Mouse (Mus musculus): Measurements from ENCODE around the gene Epb41l5. TPM values are rescaled to one million over a fixed set of nuclear protein-coding genes. Genes with fewer than 3 reads are reported as not detected.
A peak's percentile ranks its signal among the peaks of the same experiment; 100 is the strongest.

The Epb41l5 gene
- total and polyA plus RNA-seq, 3 experiments = 2.1 to 5.8 (median 3.8) TPM

DNA sequence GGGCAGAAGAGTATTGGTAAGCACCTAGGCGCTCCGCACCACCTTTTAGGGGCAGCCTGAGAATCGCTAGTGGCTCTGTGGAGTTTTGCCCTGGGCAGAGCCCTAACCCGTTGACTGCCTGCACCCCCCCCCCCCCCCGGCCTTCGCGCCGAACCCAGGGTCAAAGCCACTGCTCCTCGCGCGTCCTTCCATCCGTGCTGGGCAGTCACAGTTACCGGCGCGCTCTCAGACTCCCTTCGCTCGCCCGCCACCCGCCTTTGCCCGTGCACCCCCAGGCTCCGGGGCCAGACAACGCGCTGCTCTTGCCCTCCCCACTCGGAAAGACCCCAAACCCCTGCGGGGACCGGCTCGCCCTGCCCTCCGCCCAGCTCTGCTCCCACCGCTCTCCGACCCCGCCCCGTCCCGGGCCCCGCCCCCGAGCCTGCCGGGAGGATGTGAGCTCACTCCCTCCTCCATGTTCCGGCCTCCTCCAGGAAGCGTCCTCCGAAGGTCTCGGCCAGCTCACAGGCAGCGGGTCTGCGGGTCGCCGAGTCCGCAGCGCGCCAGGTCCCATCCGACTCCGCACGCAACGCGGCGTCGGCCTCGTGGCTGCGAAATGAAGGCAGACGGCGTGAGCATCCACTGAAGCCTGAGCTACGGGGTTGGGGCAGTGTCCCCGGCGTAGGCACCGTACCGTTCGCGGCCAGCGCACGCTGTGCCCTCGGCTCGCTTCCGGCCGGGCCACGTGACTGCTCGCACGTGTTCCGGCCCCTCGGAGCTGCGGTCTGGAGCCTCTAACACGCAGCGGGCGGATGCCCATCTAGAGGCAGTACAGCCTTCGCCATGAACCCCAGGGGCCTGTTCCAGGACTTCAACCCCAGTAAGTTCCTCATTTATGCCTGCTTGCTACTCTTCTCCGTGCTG lies 122.9 kb downstream of the Epb41l5 start, which contains the start of gene Tmem185b:
Gene Tmem185b (plus strand): TSS at position 472 of the 903 bp plus-strand sequence.
- 1% methylated on average over 82 of the region's 82 CpGs for WGBS
- peak; percentile 94 to 96 for DNase-seq
- no peak for TF ChIP-seq EP300 (IDR thresholded peaks at IDR 0.05; ENCODE audit: insufficient read depth, low read depth, low read length)
- peak; percentile 87 for TF ChIP-seq POLR2A (IDR thresholded peaks at IDR 0.05; ENCODE audit: insufficient read depth, low read depth, low read length)
- H3K27me3 ChIP-seq (ENCODE audit: control insufficient read depth, insufficient read depth, low read length) = no peaks in the 10 kb centered on the region
- H3K4me1 ChIP-seq (ENCODE audit: control insufficient read depth, insufficient read depth, low read length) = peaks cover 2% of the 10 kb centered on the region; the same call in 1 of the 2 replicates
- H3K79me2 ChIP-seq (replicated peaks; ENCODE audit: control insufficient read depth, insufficient read depth, low read length) = 0 out of 2 replicates have a peak, but pooled peaks cover 2% of the 10 kb centered on the region
- peak within 1 kb of the TSS; percentile 95 for H3K9ac ChIP-seq (ENCODE audit: low read depth, low read length)
- no peaks in the 10 kb centered on the region for H3K36me3 ChIP-seq (ENCODE audit: control insufficient read depth, insufficient read depth, low read length)
- H3K4me3 ChIP-seq = peak within 1 kb of the TSS; percentile 88
- H3K27ac ChIP-seq = peak within 1 kb of the TSS; percentile 98
- intact Hi-C loops (cut with DNase I) = loop anchor here (2.0 to 5.0 kb wide), 2 partner anchors 19 to 34 kb away; no protein-coding TSS in a partner anchor

DNA sequence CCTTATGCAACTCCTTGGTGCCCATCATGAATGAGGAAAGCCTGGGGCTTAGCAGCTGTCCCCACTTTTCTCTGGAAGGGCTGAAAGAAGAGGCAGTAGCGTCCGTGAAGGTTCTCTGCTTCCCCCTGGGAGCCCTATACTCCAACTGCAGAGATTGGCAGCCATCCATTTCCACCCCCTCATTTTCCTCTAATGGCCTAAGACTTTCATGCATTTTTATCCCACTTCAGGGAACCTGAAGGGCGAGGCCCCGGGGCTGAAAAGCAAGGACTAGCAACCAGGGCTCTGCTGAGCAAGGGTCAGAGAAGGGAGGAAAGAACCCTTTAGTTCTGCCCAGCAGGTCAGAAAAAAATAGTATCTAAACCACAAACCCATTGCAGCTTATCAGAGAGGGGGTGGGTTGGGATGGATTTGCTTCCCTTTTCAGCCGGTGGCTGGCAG lies 123.8 kb downstream of the Epb41l5 start:
- no peak overlapping the region for H3K9ac ChIP-seq (ENCODE audit: low read depth, low read length)
- peaks cover 2% of the 10 kb centered on the region; the same call in 1 of the 2 replicates for H3K4me1 ChIP-seq (ENCODE audit: control insufficient read depth, insufficient read depth, low read length)
- H3K79me2 ChIP-seq (replicated peaks; ENCODE audit: control insufficient read depth, insufficient read depth, low read length) = 0 out of 2 replicates have a peak, but pooled peaks cover 2% of the 10 kb centered on the region
- intact Hi-C loops (cut with DNase I) = loop anchor here (2.0 to 5.0 kb wide), 2 partner anchors 18 to 33 kb away; no protein-coding TSS in a partner anchor
- peak overlapping the region; percentile 88; the same call in 1 of the 2 replicates for H3K4me3 ChIP-seq
- no peaks in the 10 kb centered on the region for H3K36me3 ChIP-seq (ENCODE audit: control insufficient read depth, insufficient read depth, low read length)
- no peak overlapping the region; the same call in 1 of the 2 replicates for H3K27ac ChIP-seq
- TF ChIP-seq CTCF (IDR thresholded peaks at IDR 0.05) (peak; percentile 42), POLR2A (IDR thresholded peaks at IDR 0.05; ENCODE audit: insufficient read depth, low read depth, low read length) (no peak)
- no peaks in the 10 kb centered on the region for H3K27me3 ChIP-seq (ENCODE audit: control insufficient read depth, insufficient read depth, low read length)
- 9% methylated on average over 5 of the region's 5 CpGs for WGBS
- DNase-seq = no peak

DNA sequence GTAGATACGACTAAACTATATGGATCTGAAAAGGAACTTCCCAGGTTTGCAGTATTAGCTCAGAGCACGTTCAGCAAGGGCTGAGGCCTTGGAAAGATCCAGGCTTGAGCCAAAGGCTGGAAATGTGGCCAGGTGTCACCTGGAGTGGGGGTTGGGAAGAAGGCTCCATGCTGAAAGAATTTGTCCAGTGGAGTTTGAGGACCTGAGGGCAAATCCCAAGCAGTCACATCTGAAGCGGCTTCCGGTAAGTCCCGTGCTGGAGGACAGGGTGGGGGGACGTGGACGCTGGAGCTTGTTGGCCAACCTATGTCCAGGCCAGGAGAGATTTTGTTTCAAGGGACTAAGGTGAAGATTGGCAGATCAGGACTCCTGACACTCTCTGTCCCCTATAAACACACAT lies 125.0 kb downstream of the Epb41l5 start:
- 97% methylated on average over 7 of the region's 7 CpGs for WGBS
- TF ChIP-seq POLR2A (IDR thresholded peaks at IDR 0.05; ENCODE audit: insufficient read depth, low read depth, low read length) = no peak
- TF ChIP-seq EP300 (IDR thresholded peaks at IDR 0.05; ENCODE audit: insufficient read depth, low read depth, low read length) = no peak
- TF ChIP-seq CTCF (IDR thresholded peaks at IDR 0.05) = no peak
- peaks cover 2% of the 10 kb centered on the region; the same call in 1 of the 2 replicates for H3K4me1 ChIP-seq (ENCODE audit: control insufficient read depth, insufficient read depth, low read length)
- no peak for DNase-seq
- H3K27ac ChIP-seq = no peak overlapping the region
- H3K4me3 ChIP-seq = no peak overlapping the region
- H3K36me3 ChIP-seq (ENCODE audit: control insufficient read depth, insufficient read depth, low read length) = no peaks in the 10 kb centered on the region
- no peaks in the 10 kb centered on the region for H3K27me3 ChIP-seq (ENCODE audit: control insufficient read depth, insufficient read depth, low read length)
- H3K79me2 ChIP-seq (replicated peaks; ENCODE audit: control insufficient read depth, insufficient read depth, low read length) = 0 out of 2 replicates have a peak, but pooled peaks cover 2% of the 10 kb centered on the region
- intact Hi-C loops (cut with DNase I) = loop anchor here (2.0 kb wide), 1 partner anchor 17 kb away; no protein-coding TSS in a partner anchor
- H3K9ac ChIP-seq (ENCODE audit: low read depth, low read length) = no peak overlapping the region

DNA sequence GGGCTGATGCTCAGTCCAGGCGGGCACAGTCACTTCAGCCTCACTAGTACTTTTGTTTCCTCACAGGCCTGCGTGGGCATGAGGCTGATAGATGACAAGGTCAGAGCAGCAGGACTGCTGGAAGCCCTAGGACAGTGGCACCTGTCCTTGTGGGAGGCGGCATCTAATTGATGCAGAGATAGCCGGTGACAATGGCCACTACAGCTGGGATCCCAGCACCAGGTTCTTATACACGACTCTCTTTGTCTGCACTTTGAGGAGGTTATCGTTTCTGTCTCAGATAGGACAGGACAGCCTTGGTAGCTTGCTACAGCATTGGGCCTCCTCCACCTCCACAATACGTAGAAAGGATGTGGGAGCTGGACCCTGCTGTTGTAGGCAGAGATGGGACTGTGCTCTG lies 125.4 kb downstream of the Epb41l5 start:
- 82% methylated on average over 7 of the region's 7 CpGs for WGBS
- Histone ChIP-seq H3K9ac (ENCODE audit: low read depth, low read length) (no peak overlapping the region), H3K4me1 (ENCODE audit: control insufficient read depth, insufficient read depth, low read length) (peaks cover 2% of the 10 kb centered on the region; the same call in 1 of the 2 replicates), H3K36me3 (ENCODE audit: control insufficient read depth, insufficient read depth, low read length) (no peaks in the 10 kb centered on the region), H3K27me3 (ENCODE audit: control insufficient read depth, insufficient read depth, low read length) (no peaks in the 10 kb centered on the region), H3K4me3 (no peak overlapping the region), H3K27ac (no peak overlapping the region), H3K79me2 (replicated peaks; ENCODE audit: control insufficient read depth, insufficient read depth, low read length) (0 out of 2 replicates have a peak, but pooled peaks cover 2% of the 10 kb centered on the region)
- intact Hi-C loops (cut with DNase I) = no loop called here
- no peak for DNase-seq
- no peak for TF ChIP-seq CTCF (IDR thresholded peaks at IDR 0.05)
- no peak for TF ChIP-seq EP300 (IDR thresholded peaks at IDR 0.05; ENCODE audit: insufficient read depth, low read depth, low read length)
- no peak for TF ChIP-seq POLR2A (IDR thresholded peaks at IDR 0.05; ENCODE audit: insufficient read depth, low read depth, low read length)

DNA sequence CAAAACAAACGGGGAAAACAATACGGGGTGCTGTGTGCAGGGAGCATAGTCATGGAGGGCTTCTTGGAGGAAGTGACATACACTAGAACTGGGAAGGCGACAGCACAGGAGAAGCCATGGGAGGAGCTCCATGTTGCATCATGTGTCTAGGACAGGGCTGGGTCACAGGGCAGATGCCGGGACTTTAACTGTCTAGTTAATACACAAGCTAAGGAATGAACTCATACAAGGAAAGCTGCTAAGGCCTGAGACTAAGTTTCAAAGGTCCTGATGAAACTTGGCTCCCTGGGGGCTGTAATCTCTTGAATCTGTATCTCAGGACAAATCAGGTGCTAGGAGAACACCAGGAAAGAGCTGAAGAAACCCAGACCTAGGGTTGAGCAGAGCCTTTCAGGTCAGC lies 126.1 kb downstream of the Epb41l5 start:
- Histone ChIP-seq H3K27me3 (ENCODE audit: control insufficient read depth, insufficient read depth, low read length) (no peaks in the 10 kb centered on the region), H3K27ac (no peak overlapping the region), H3K79me2 (replicated peaks; ENCODE audit: control insufficient read depth, insufficient read depth, low read length) (0 out of 2 replicates have a peak, but pooled peaks cover 2% of the 10 kb centered on the region), H3K4me1 (ENCODE audit: control insufficient read depth, insufficient read depth, low read length) (peaks cover 2% of the 10 kb centered on the region; the same call in 1 of the 2 replicates), H3K36me3 (ENCODE audit: control insufficient read depth, insufficient read depth, low read length) (no peaks in the 10 kb centered on the region), H3K4me3 (no peak overlapping the region), H3K9ac (ENCODE audit: low read depth, low read length) (no peak overlapping the region)
- TF ChIP-seq POLR2A (IDR thresholded peaks at IDR 0.05; ENCODE audit: insufficient read depth, low read depth, low read length) (no peak), EP300 (IDR thresholded peaks at IDR 0.05; ENCODE audit: insufficient read depth, low read depth, low read length) (no peak), CTCF (IDR thresholded peaks at IDR 0.05) (no peak)
- DNase-seq = no peak
- WGBS = 78% methylated on average over 4 of the region's 4 CpGs
- intact Hi-C loops (cut with DNase I) = no loop called here

Measured in heart, adult 2 months (tissue).